Mouse (Mus musculus): ENCODE measurements at regions not wholly inside any gene's neighbourhood (a gene's known extent, or its start where the extent isn't known, plus 50 kb on each side); places are given as distances from the start of the nearest gene placed in this dataset.

DNA sequence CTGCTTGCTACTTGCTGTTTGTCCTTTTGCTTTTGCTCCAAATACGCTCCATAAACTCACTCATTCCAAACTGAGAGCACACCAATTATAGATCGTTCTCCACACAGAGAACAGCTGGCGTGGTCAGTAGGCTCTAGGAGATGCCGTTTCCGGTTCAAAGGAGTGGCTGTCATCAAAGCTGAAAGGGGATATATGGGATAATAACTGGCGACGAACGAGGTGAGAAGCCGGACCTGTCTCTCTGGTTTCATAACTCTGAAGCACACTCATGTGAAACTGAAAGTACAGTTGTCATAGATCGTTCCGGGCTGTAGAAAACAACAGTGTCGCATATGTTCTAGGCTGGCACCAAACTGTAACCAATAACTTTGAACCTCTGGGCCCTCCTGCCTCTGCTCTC lies 1137.6 kb upstream of the Gulo start:
- Histone ChIP-seq H3K27ac (ENCODE audit: low read depth) (no peak overlapping the region), H3K4me1 (ENCODE audit: insufficient read depth) (peaks cover 11% of the 10 kb centered on the region), H3K36me3 (ENCODE audit: insufficient read depth) (no peaks in the 10 kb centered on the region), H3K4me3 (ENCODE audit: low read depth, low read length) (no peak overlapping the region), H3K27me3 (ENCODE audit: insufficient read depth, low read length) (no peaks in the 10 kb centered on the region), H3K9ac (no peak overlapping the region), H3K4me2 (no peak overlapping the region), H3K9me3 (ENCODE audit: low read depth, low read length) (no peaks in the 10 kb centered on the region)
- TF ChIP-seq CTCF (IDR thresholded peaks at IDR 0.05; ENCODE audit: low read depth): no peak
- 57% methylated on average over 12 of the region's 12 CpGs for WGBS
- ATAC-seq (ENCODE audit: insufficient read depth) (no peak), DNase-seq (peak; percentile 43)

DNA sequence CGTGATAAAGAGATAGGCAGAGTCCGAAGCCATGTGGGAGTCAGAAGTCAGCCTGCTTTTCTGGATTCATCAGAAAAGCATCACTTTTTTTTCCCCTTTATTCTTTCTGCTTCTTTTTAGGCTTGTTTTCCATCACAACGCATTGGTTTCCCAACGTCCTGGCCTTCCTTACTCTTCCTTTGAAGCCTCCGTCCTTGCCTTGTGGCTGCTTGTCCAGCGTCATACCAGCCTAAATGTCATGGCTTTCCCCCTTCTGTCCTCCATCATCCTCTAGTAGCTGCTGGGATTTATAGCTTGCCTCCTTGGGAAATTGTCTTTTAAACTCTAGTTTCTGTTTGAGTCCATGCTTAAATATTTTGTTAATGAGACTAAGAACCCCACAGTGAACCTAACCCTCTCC lies 1136.0 kb upstream of the Gulo start:
- H3K4me1 ChIP-seq (ENCODE audit: insufficient read depth): peaks cover 13% of the 10 kb centered on the region
- TF ChIP-seq CTCF (IDR thresholded peaks at IDR 0.05; ENCODE audit: low read depth): no peak
- H3K4me2 ChIP-seq: no peak overlapping the region
- H3K9me3 ChIP-seq (ENCODE audit: low read depth, low read length): no peaks in the 10 kb centered on the region
- no peak for ATAC-seq (ENCODE audit: insufficient read depth)
- H3K36me3 ChIP-seq (ENCODE audit: insufficient read depth): no peaks in the 10 kb centered on the region
- no peak overlapping the region for H3K4me3 ChIP-seq (ENCODE audit: low read depth, low read length)
- 87% methylated on average over 6 of the region's 6 CpGs for WGBS
- DNase-seq: no peak
- H3K27ac ChIP-seq (ENCODE audit: low read depth): no peak overlapping the region
- H3K9ac ChIP-seq: no peak overlapping the region
- H3K27me3 ChIP-seq (ENCODE audit: insufficient read depth, low read length): no peaks in the 10 kb centered on the region

GRCm38 (mm10) chr14:67144461-67144985 lies 1135.5 kb upstream of the Gulo start:
- no peak for ATAC-seq (ENCODE audit: insufficient read depth)

DNA sequence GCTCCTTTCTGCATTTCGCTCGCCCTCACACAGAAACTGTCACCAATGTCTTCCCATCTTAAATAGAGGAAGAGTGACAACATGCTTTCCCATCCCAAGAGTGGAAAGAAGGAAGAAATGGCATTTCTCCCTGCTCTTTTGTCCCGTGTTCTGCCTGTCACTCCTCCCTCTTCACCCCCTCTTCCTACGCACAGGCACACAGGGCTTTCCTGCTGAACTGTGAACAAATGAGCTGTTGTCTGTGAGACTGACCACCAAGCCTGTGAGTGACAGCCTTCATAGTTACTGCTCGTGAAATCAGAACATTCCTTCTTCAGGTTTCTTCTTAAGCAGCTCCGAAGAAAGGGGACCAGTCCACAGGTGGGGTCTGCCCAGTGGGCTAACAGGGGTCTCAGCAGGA lies 1134.8 kb upstream of the Gulo start:
- DNase-seq (no peak), ATAC-seq (ENCODE audit: insufficient read depth) (no peak)
- Histone ChIP-seq H3K27ac (ENCODE audit: low read depth) (no peak overlapping the region), H3K4me2 (no peak overlapping the region), H3K4me1 (ENCODE audit: insufficient read depth) (peaks cover 9% of the 10 kb centered on the region), H3K9me3 (ENCODE audit: low read depth, low read length) (no peaks in the 10 kb centered on the region), H3K9ac (no peak overlapping the region), H3K4me3 (ENCODE audit: low read depth, low read length) (no peak overlapping the region), H3K27me3 (ENCODE audit: insufficient read depth, low read length) (no peaks in the 10 kb centered on the region), H3K36me3 (ENCODE audit: insufficient read depth) (no peaks in the 10 kb centered on the region)
- 57% methylated on average over 6 of the region's 6 CpGs for WGBS
- TF ChIP-seq CTCF (IDR thresholded peaks at IDR 0.05; ENCODE audit: low read depth): no peak

More at GRCm38 (mm10) chr14:67144461-67144985, 1135.5 kb upstream of the Gulo start:
- Histone ChIP-seq H3K9me3 (ENCODE audit: low read depth, low read length) (no peaks in the 10 kb centered on the region), H3K27ac (ENCODE audit: low read depth) (no peak overlapping the region), H3K4me3 (ENCODE audit: low read depth, low read length) (no peak overlapping the region), H3K36me3 (ENCODE audit: insufficient read depth) (no peaks in the 10 kb centered on the region), H3K27me3 (ENCODE audit: insufficient read depth, low read length) (no peaks in the 10 kb centered on the region), H3K4me1 (ENCODE audit: insufficient read depth) (peaks cover 13% of the 10 kb centered on the region), H3K4me2 (no peak overlapping the region), H3K9ac (no peak overlapping the region)
- DNase-seq: peak; percentile 68
- TF ChIP-seq CTCF (IDR thresholded peaks at IDR 0.05; ENCODE audit: low read depth): no peak
- 57% methylated on average over 4 of the region's 4 CpGs for WGBS

- Histone ChIP-seq H3K9me3 (ENCODE audit: low read depth, low read length) (no peaks in the 10 kb centered on the region), H3K9ac (no peak overlapping the region), H3K36me3 (ENCODE audit: insufficient read depth) (no peaks in the 10 kb centered on the region), H3K27me3 (ENCODE audit: insufficient read depth, low read length) (no peaks in the 10 kb centered on the region), H3K4me1 (ENCODE audit: insufficient read depth) (peaks cover 9% of the 10 kb centered on the region), H3K27ac (ENCODE audit: low read depth) (no peak overlapping the region), H3K4me3 (ENCODE audit: low read depth, low read length) (no peak overlapping the region), H3K4me2 (no peak overlapping the region)
- DNase-seq (no peak), ATAC-seq (ENCODE audit: insufficient read depth) (no peak)
- 81% methylated on average over 6 of the region's 6 CpGs for WGBS
- TF ChIP-seq CTCF (IDR thresholded peaks at IDR 0.05; ENCODE audit: low read depth): no peak
Measured at GRCm38 (mm10) chr14:67142556-67143250, 1133.7 kb upstream of the Gulo start.

GRCm38 (mm10) chr14:67141581-67142441 lies 1132.8 kb upstream of the Gulo start:
- 18% methylated on average over 15 of the region's 15 CpGs for WGBS
- H3K4me3 ChIP-seq (ENCODE audit: low read depth, low read length): no peak overlapping the region
- ATAC-seq (ENCODE audit: insufficient read depth): 0 out of 2 replicates have a peak, but pooled peaks have one; percentile 30
- no peaks in the 10 kb centered on the region for H3K27me3 ChIP-seq (ENCODE audit: insufficient read depth, low read length)
- DNase-seq: peak; percentile 22
- H3K4me1 ChIP-seq (ENCODE audit: insufficient read depth): peaks cover 9% of the 10 kb centered on the region
- no peak overlapping the region for H3K4me2 ChIP-seq
- no peaks in the 10 kb centered on the region for H3K36me3 ChIP-seq (ENCODE audit: insufficient read depth)
- TF ChIP-seq CTCF (IDR thresholded peaks at IDR 0.05; ENCODE audit: low read depth): no peak
- no peak overlapping the region for H3K27ac ChIP-seq (ENCODE audit: low read depth)
- H3K9me3 ChIP-seq (ENCODE audit: low read depth, low read length): no peaks in the 10 kb centered on the region
- no peak overlapping the region for H3K9ac ChIP-seq

GRCm38 (mm10) chr14:67141151-67141550 lies 1132.1 kb upstream of the Gulo start:
- H3K4me2 ChIP-seq: no peak overlapping the region
- 66% methylated on average over 7 of the region's 7 CpGs for WGBS

More at GRCm38 (mm10) chr14:67141151-67141550, 1132.1 kb upstream of the Gulo start:
- H3K4me3 ChIP-seq (ENCODE audit: low read depth, low read length): no peak overlapping the region
- TF ChIP-seq CTCF (IDR thresholded peaks at IDR 0.05; ENCODE audit: low read depth): no peak
- ATAC-seq (ENCODE audit: insufficient read depth) (no peak), DNase-seq (no peak)
- H3K4me1 ChIP-seq (ENCODE audit: insufficient read depth): peaks cover 9% of the 10 kb centered on the region
- H3K36me3 ChIP-seq (ENCODE audit: insufficient read depth): no peaks in the 10 kb centered on the region
- H3K9ac ChIP-seq: no peak overlapping the region
- H3K27me3 ChIP-seq (ENCODE audit: insufficient read depth, low read length): no peaks in the 10 kb centered on the region
- H3K27ac ChIP-seq (ENCODE audit: low read depth): no peak overlapping the region
- no peaks in the 10 kb centered on the region for H3K9me3 ChIP-seq (ENCODE audit: low read depth, low read length)
